ENCODE assay signal across 8 mouse cellular contexts in the genomic region with DNA sequence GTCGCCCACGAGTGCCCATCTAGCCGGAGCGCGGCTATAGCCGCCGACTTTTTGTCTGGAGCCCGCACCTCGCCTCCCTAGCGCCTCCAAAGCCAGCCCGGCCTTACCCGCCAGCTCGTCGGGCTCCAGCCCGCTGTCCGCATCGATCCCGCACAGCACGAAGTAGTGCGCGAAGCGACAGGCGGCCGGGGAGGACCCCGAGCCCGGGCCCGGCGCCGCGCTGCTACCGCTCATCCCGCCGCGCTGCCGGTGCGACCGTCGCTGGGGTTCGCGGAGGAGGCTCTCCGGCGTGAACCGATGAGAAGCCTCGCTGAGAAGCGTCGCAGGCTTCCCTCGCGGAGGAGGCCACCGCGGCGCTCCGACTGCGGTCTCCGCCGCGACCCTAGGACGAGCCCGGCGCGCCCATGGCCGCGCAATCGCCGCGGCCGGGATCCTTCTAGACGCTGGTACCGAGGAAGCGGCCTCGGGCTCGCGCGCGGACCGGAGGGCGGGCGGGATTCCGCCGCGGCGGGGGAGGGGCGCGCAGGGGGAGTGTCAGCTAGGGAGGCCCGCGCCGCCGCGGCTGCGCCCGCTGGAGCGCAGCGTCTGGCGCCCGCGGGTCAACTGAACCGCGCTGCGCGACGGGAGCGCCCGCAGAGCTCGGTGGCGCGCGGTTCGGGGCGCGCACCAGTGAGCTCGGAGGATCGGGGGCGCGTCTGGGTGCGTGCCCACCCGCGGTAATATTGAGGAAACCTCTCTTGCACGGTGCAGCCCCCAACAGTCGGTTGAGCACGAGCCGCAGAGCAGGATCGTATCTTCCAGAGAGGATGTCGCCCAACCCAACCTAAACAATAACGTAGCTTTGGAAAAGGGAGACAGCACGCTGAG. TPM values are rescaled to one million over a fixed set of nuclear protein-coding genes. Genes with fewer than 3 reads are reported as not detected.
A peak's percentile ranks its signal among the peaks of the same experiment; 100 is the strongest.
DNase-seq lines count a peak whose midpoint lies in the region; ATAC-seq and TF ChIP-seq lines count a peak whose summit lies in the region.

A gene (minus strand): TSS at position 605 of the 867 bp plus-strand sequence.

- H3K4me2 ChIP-seq in intestine, postnatal 0 days (replicated peaks; ENCODE audit: low read depth) = peak within 1 kb of the TSS; percentile 71

- H3K4me3 ChIP-seq in intestine, postnatal 0 days (ENCODE audit: low read depth, low read length) = peak within 1 kb of the TSS; percentile 94

- under 1% methylated on average over 109 of the region's 124 CpGs for WGBS in intestine, postnatal 0 days

- H3K27ac ChIP-seq in intestine, postnatal 0 days (ENCODE audit: low read depth, low read length) = peak within 1 kb of the TSS; percentile 98

- DNase-seq in adrenal gland, adult 2 months = peak; percentile 93
- DNase-seq in embryo, embryonic 11 days = peak; percentile 93
- peak; percentile 82 to 89 for DNase-seq in left cerebral cortex, postnatal 36 days (ENCODE audit: low spot score in 2 of 2)
- DNase-seq in mesoderm, embryonic 11.5 days (ENCODE audit: low read depth, low spot score) = peak; percentile 77
- DNase-seq in skeletal muscle tissue, adult 2 months (ENCODE audit: low read depth, low spot score) = peak; percentile 44
- no peak for DNase-seq in adipocyte (ENCODE audit: low spot score)

- intact Hi-C loops in left cerebral cortex, postnatal 36 days (cut with DNase I) = loop anchor here (5.0 kb wide), 2 partner anchors 44 to 154 kb away; a partner anchor contains a TSS

- TF ChIP-seq CTCF in intestine, postnatal 0 days (IDR thresholded peaks at IDR 0.05; ENCODE audit: low read depth) = no peak; the same call in 1 of the 2 replicates

- no peaks in the 10 kb centered on the region for H3K4me1 ChIP-seq in intestine, postnatal 0 days (replicated peaks; ENCODE audit: control insufficient read depth, insufficient read depth, low read length)

- no peaks in the 10 kb centered on the region for H3K36me3 ChIP-seq in intestine, postnatal 0 days (ENCODE audit: control insufficient read depth, insufficient read depth)

- H3K27me3 ChIP-seq in intestine, postnatal 0 days (replicated peaks; ENCODE audit: control insufficient read depth, insufficient read depth, low read length) = no peaks in the 10 kb centered on the region

- peak within 1 kb of the TSS; percentile 97 for H3K9ac ChIP-seq in intestine, postnatal 0 days (ENCODE audit: low read depth, low read length)

- peak; percentile 68 for ATAC-seq in granulocyte monocyte progenitor cell, adult 5-6 weeks (replicated peaks; ENCODE audit: poor library complexity, severe bottlenecking)
- peak; percentile 89 for ATAC-seq in intestine, postnatal 0 days

- H3K9me3 ChIP-seq in intestine, postnatal 0 days (ENCODE audit: control insufficient read depth) = no peaks in the 10 kb centered on the region

RNA-seq across cellular contexts. Expression of the gene that starts here (rescaled TPM):
- 10 to 100 TPM; 13.0 to 14.3 TPM for total RNA-seq in adrenal gland, adult 2 months (2021)
- 6.9 and 9.6 TPM in 2 replicates for polyA plus RNA-seq in adrenal gland, adult 2 months (2012; rRNA removed)
- total RNA-seq in granulocyte monocyte progenitor cell, adult 5-6 weeks (2014; fragmentation: Nextera tagmentation) = 2.0 and 4.0 TPM in 2 replicates
- 0.67 and 0.95 TPM in 2 replicates for total RNA-seq in granulocyte monocyte progenitor cell, adult 5-6 weeks (2017)
- polyA plus RNA-seq in intestine, postnatal 0 days (2015; fragmentation: Nextera tagmentation; extraction: Ambion mirVana) = 9.6 and 12.7 TPM in 2 replicates
- 10 to 100 TPM; 59.9 to 68.9 TPM for total RNA-seq in left cerebral cortex, postnatal 36 days (2021)
